Mouse (Mus musculus) liver, postnatal 0 days (tissue): ENCODE data around the gene Pigz.

Experiments
- CTCF ChIP-seq: sonication (generic); IDR thresholded peaks from 2 replicates; pipeline ENCODE4 v1.5.1; 2016; ENCODE audit warnings: antibody characterized with exemption, low read depth
- EP300 ChIP-seq: IDR thresholded peaks from 2 replicates; pipeline ENCODE4 v1.6.1; 2016; ENCODE audit warnings: antibody characterized with exemption, low read depth, mild to moderate bottlenecking

DNA sequence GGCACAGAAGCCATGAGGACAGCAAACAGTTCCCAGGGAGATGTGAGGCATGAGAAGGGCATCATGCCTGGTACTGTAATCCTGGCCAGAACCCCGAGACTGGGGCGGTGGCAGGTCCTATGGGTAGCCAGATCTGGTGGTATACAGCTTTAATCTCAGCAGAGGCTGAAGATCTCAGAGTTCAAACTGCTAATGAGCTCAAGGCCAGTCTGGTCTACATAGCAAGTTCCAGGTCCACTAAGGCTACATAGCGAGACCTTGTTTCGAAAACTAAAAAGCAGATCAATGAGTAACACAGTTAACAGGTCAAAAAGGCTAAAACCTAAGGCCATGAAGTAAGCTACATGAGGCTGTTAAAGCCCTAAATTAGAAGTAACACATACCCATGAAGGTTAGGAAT lies 59.5 kb downstream of the Pigz start:
- TF ChIP-seq CTCF (no peak), EP300 (no peak)
